Mouse (Mus musculus): Measurements from ENCODE around the gene Dph2. TPM values are rescaled to one million over a fixed set of nuclear protein-coding genes. Genes with fewer than 3 reads are reported as not detected.

Gene Dph2
- 10 to 100 TPM in 1 of 2 experiments, 1 to 10 TPM in 1; 9.6 to 10.5 TPM for total RNA-seq (2021)

DNA sequence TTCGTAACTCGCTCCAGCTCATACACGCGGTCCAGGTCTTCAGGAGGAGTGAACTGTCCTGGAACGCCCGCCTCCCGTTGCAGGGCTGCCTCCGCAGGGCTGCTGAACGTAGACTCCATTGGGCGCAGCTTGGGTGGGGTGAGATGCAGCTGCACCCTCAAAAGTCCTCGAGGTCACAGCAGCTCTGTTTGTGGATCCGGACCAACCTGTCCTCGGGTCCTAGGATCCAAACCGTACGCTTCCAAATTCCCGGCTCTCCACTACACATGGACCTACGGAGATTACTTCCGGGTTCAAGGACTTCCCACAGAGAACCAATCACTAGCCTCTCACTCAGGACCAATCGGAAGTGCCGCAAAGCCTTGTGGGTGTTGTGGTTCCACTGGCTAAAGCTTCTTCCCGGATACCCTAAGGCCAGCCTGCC is at the start of gene Dph2:
Dph2 (minus strand) TSS at position 295 of the 424 bp plus-strand sequence.
- DNase-seq (ENCODE audit: low spot score in 2 of 2): peak; percentile 81 to 94
- intact Hi-C loops (cut with DNase I): loop anchor here (2.0 kb wide), 1 partner anchor 23 kb away; the partner anchor contains the start of gene Ipo13

GRCm38 (mm10) chr4:117936964-117937363 is 45.1 kb upstream of the Dph2 start:
- intact Hi-C loops (cut with DNase I): no loop called here
- no peak for DNase-seq (ENCODE audit: low spot score in 2 of 2)

DNA sequence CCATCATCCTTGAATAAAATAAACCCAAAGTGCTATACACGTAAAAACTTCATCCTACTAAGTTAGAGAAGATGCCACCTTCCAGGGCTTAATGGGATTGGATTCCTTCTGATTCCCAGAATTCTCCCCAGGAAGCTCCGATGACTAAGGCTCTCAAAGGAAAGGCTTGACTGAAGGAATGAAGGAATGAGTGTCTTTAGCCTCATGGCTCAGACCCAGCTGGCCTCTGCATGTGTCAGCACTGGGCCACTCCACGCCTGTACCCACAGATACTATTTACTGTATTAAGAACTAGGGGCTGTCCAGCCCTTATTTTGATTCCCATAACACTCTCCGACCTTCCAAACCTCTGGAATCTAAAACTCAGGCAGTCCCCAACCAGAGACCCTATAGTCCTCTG is 42.2 kb upstream of the Dph2 start:
- no peak for DNase-seq (ENCODE audit: low spot score in 2 of 2)
- intact Hi-C loops (cut with DNase I): no loop called here

DNA sequence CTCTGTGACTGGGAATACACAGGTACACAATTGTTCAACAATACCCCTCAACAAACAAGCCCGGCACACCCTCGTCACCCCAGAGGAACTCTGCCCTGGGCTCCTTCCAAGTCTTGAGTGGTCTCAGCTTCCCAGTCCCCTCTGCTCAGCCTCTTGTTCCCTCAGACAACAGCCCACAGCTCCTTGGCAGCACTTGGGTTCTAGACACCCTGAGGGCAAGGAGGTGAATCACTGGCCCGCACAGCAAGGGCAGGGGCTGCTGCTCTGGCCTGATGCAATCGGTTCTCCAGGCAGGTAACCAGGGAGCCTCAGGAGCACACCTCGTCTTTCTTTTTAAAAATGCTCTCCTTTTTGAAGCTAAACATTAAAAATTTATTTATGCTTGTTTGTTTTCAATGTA is 41.4 kb upstream of the Dph2 start:
- intact Hi-C loops (cut with DNase I): no loop called here
- no peak for DNase-seq (ENCODE audit: low spot score in 2 of 2)

DNA sequence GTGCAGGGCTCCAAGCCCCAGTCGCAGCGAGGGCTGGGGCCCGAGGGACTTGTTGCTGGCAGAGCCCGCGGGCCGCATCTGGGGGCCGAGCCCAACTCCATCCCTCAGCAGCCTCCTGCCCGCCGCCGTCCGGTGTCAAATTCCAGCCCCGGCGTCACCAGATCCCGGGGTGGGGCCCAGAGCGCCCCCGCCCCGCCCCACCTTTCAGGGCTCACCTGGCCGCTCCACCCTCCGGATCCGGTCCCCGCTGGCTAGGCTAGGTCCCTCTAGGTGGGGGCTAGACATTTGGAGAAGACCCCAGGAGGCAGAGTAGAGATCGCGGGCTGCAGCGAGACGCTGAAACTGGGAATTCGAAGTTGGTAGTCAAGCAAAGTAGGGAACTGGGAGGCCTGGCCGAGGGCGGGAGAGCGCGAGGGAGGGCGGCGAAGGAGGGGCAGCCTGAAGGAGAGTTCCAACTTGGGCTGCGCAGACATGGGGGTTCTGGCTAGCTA is 37.6 kb upstream of the Dph2 start, which contains the start of gene Artn:
Artn (minus strand) TSS at position 373 of the 491 bp plus-strand sequence.
- intact Hi-C loops (cut with DNase I): loop anchor here (5.0 kb wide), 5 partner anchors 102 to 363 kb away; partner anchors contain the start of genes Ptprf and St3gal3
- DNase-seq (ENCODE audit: low spot score in 2 of 2): no peak

DNA sequence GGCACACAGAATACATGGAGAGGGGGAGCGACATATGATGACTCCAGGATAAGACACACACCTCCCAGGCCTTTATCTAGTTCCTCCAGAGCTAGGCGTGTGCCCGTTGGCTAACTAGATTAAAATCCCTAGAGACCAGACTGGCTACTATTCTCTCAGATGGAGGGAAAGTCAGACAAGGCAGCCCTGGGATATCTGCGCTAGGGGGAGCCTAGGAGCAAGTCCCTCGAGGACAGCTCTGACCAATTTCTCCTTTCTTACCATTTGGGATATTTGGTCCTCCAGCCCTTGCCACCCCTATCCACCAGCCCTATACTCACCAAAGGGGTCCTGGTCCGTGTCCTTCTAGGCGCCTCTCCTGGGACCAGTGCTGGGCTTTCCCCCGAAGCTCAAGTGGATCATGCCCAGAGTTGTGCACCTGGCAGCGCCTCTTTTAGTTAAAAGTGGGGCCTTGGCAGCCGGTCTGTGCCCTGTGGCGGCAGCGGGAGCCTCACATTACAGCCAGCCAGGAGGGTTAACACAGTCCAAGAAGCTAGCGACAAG is 36.9 kb upstream of the Dph2 start:
- intact Hi-C loops (cut with DNase I): loop anchor here (1.0 to 5.0 kb wide), 6 partner anchors 101 to 364 kb away; partner anchors contain the start of genes Ptprf and St3gal3
- peak in 1 of 2 experiments; percentile 59 for DNase-seq (ENCODE audit: low spot score in 2 of 2)

DNA sequence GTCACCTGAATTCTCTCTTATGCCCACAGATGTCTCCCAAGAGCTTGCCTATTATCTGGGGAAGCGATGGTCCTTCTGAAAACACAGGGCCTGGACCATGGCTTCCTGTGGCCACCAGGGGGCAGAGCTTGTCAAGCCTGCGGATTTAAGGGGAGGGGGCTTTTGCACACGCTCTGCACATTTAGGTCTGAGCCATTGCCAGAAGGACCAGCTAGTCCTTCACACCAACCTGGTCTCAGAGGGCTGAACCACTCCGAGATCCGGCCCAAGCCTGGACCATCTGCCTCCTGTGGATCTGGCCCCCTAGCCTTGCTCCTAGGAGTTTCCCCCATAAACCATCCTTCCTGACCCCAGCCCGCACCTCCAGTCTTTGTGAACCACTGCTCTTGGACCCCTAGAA is 36.4 kb upstream of the Dph2 start:
- peak in 1 of 2 experiments; percentile 28 for DNase-seq (ENCODE audit: low spot score in 2 of 2)
- intact Hi-C loops (cut with DNase I): loop anchor here (1.0 to 5.0 kb wide), 6 partner anchors 101 to 364 kb away; partner anchors contain the start of genes Ptprf and St3gal3

GRCm38 (mm10) chr4:117926545-117927482 is 35.0 kb upstream of the Dph2 start:
- intact Hi-C loops (cut with DNase I): loop anchor here (5.0 kb wide), 5 partner anchors 100 to 365 kb away; partner anchors contain the start of genes Ptprf and St3gal3
- peak; percentile 61 to 74 for DNase-seq (ENCODE audit: low spot score in 2 of 2)

DNA sequence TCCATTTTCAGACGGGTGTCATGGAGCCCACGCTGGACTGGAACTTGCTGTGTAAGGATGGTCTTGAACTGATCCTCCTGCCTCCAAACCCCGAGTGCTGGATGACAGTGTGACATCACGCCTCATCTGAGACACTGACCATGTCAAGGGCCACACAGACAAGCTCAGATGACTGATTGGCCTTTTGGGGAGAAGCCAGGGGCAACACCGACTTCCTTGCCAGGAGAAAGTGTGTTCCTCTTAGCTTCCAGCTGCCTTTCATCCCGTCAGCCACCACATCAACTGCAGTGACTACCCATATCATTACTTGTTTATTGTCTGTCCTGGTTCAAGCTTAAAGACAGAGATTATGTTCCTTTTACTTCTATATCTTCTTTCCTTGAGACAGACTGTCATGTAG is 33.1 kb upstream of the Dph2 start:
- intact Hi-C loops (cut with DNase I): loop anchor here (5.0 kb wide), 5 partner anchors 98 to 367 kb away; partner anchors contain the start of genes Ptprf and St3gal3
- no peak for DNase-seq (ENCODE audit: low spot score in 2 of 2)

- intact Hi-C loops (cut with DNase I): no loop called here
- DNase-seq (ENCODE audit: low spot score in 2 of 2): no peak
Measured at GRCm38 (mm10) chr4:117923450-117923849, 31.6 kb upstream of the Dph2 start.

DNA sequence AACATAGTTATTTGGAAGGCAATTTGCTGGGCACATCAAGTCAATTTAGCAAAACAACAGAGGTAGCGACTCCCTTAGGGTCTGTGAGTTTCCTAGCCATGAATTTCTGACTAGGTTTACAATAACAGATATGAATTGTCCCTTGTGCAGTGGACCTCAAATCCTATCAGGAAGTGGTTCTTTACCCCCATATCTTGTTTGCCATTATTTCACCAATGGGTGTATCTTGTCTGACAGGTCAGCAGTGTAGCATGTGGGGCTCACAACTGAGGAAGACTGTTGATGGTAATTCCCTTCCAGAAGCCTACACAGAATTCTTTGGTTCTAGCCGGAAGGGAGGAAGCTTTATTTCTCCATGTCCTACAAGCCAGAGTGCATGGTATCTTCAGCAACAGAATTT is 29.5 kb upstream of the Dph2 start:
- intact Hi-C loops (cut with DNase I): no loop called here
- DNase-seq (ENCODE audit: low spot score in 2 of 2): no peak

GRCm38 (mm10) chr4:117918762-117919161 is 26.9 kb upstream of the Dph2 start:
- DNase-seq (ENCODE audit: low spot score in 2 of 2): no peak
- intact Hi-C loops (cut with DNase I): no loop called here

DNA sequence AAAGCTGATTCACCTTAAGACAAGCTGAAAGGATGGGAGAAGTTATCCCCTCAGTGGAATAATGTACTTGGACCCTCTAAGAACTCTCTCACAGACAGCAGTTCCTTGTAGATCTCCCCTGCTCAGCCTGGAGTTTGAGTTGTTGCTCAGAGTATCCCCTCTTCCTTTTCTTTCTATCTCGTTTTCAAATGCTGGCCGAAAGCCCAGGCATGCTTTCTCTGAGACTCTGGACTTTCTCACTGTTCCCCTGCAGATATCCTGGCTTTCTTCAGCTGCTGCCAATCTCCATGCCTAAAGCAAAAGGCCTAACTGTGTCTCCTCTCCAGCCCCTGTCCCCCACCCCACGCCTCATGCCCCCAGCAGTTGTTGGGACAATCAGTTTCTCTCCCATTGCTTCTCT is 26.4 kb upstream of the Dph2 start:
- intact Hi-C loops (cut with DNase I): no loop called here
- DNase-seq (ENCODE audit: low spot score in 2 of 2): no peak

DNA sequence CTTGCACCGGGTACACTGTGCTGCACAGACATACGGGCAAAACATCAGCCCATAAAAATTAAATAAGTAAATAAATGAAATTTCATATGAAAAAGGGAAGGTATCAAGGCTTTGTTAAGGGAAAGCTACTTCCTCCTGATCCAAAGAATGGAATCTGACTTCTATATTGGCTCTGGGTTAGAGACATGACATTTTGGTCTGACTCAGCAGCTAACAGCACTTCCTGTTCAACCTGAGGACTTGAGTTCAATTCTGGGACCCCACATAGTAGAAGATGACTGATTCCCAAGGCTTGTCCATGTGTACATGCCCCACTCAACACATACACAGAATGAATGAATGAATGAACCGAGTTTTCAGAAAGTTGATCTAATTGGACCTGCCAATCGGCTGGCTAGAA is 26.0 kb upstream of the Dph2 start:
- intact Hi-C loops (cut with DNase I): no loop called here
- DNase-seq (ENCODE audit: low spot score in 2 of 2): no peak

GRCm38 (mm10) chr4:117917402-117917801 is 25.6 kb upstream of the Dph2 start:
- intact Hi-C loops (cut with DNase I): no loop called here
- no peak for DNase-seq (ENCODE audit: low spot score in 2 of 2)

GRCm38 (mm10) chr4:117916386-117916785 is 24.6 kb upstream of the Dph2 start:
- no peak for DNase-seq (ENCODE audit: low spot score in 2 of 2)
- intact Hi-C loops (cut with DNase I): no loop called here

GRCm38 (mm10) chr4:117915489-117916105 is 23.8 kb upstream of the Dph2 start:
- intact Hi-C loops (cut with DNase I): loop anchor here (2.0 kb wide), 1 partner anchor 23 kb away; the partner anchor contains the start of gene Dph2
- peak in 1 of 2 experiments; percentile 60 for DNase-seq (ENCODE audit: low spot score in 2 of 2)

DNA sequence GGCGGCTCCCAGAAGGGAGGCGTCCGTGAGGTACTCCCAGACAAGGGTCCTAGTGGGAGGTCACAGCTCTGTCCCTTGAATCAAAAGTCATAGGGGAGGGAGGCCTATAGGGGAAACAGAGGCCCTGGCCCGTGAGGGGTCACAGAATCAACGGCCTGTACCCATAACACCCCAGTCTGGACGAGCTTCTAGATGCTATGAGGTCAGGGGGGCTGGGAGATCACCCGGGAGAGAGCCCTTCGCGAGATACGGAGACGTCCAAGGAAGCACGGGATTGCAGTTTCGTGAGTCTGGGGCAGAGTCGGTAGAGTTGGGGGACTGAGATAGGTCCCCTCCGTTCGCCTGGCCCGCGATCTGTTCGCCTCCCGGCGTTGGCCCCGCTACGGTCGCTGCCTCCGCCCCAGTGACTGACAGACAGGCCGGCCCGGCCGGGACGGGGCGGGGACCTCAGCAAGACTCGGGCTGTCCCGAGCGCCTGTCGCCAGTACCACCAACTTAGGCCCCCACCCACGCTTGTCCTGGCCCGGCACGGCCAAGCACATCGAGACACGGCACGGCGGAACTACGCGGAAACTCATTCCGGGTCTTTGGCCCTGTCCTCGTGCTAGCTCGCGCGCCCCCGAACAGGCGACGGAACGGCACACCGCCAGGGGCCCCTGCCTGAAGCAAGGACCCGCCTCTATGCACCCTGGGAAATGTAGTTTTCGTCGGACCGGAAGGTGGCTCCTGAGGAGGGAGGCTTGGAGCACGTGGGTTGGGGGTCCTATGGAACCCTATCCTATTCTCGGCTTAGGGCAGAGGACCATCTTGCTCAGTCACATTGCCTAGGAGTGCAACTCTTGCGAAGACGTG is 23.0 kb upstream of the Dph2 start, which contains the start of gene Ipo13:
Ipo13 (minus strand) TSS at position 409 of the 852 bp plus-strand sequence.
- DNase-seq (ENCODE audit: low spot score in 2 of 2): peak; percentile 94 to 95
- intact Hi-C loops (cut with DNase I): loop anchor here (2.0 kb wide), 1 partner anchor 22 kb away; the partner anchor contains the start of gene Dph2
